Mouse (Mus musculus) lung, adult 2 months (tissue): ENCODE results near the gene Neu1.

Source experiments
- CTCF ChIP-seq: fragments of 200-500 bp; IDR thresholded peaks from 2 replicates; pipeline ENCODE4 v1.5.1; 2011; ENCODE audit warnings: mild to moderate bottlenecking, low read length, control low read depth; ENCODE audit not compliant: insufficient read depth
- POLR2A ChIP-seq: fragments of 200-500 bp; IDR thresholded peaks from 2 replicates; pipeline ENCODE4 v1.6.1; 2011; ENCODE audit warnings: low read depth, mild to moderate bottlenecking, control low read depth, low read length, borderline replicate concordance; ENCODE audit errors: extremely low read depth

GRCm38 (mm10) chr17:34944362-34944761 lies 13.3 kb downstream of the Neu1 start:
- TF ChIP-seq CTCF (no peak), POLR2A (no peak)
